Mouse (Mus musculus) stomach, postnatal 0 days (tissue): ENCODE measurements around the gene Dgcr8. TPM values are rescaled to one million over a fixed set of nuclear protein-coding genes. Genes with fewer than 3 reads are reported as not detected.

Experiments
- ATAC-seq: fragments of 200-750 bp; cut with Nextera tagmentation; 2 replicates; pipeline ENCODE4 v1.8.0; 2017; ENCODE audit not compliant: low FRiP score, low TSS enrichment
- DNase-seq: peaks from one replicate; pipeline ENCODE4 v3.0.0-alpha.2; 2016; ENCODE audit warnings: low spot score
- H3K27ac ChIP-seq: fragments of 300-500 bp; sonication (generic); replicated peaks from 2 replicates; pipeline ENCODE4 v1.5.1; 2014; ENCODE audit warnings: mild to moderate bottlenecking, control low read depth
- H3K27me3 ChIP-seq: fragments of 300-500 bp; sonication (generic); 2 replicates; pipeline ENCODE4 v1.6.1; 2014; ENCODE audit warnings: low read length; ENCODE audit not compliant: control insufficient read depth, insufficient read depth
- H3K36me3 ChIP-seq: fragments of 300-500 bp; sonication (generic); 2 replicates; pipeline ENCODE4 v1.6.1; 2014; ENCODE audit warnings: low read length, mixed read lengths; ENCODE audit not compliant: control insufficient read depth, insufficient read depth
- H3K4me1 ChIP-seq: fragments of 300-500 bp; sonication (generic); replicated peaks from 2 replicates; pipeline ENCODE4 v1.6.1; 2014; ENCODE audit warnings: antibody characterized with exemption; ENCODE audit not compliant: control insufficient read depth, insufficient read depth
- H3K4me2 ChIP-seq: fragments of 300-500 bp; sonication (generic); replicated peaks from 2 replicates; pipeline ENCODE4 v1.6.1; 2014; ENCODE audit warnings: low read depth, mild to moderate bottlenecking, control low read depth, moderate library complexity
- H3K4me3 ChIP-seq: fragments of 300-500 bp; sonication (generic); 2 replicates; pipeline ENCODE4 v1.5.1; 2014; ENCODE audit warnings: low read depth, low read length, control low read depth
- H3K9ac ChIP-seq: fragments of 300-500 bp; sonication (generic); 2 replicates; pipeline ENCODE4 v1.6.1; 2014; ENCODE audit warnings: mild to moderate bottlenecking, low read length, control low read depth, mixed read lengths
- H3K9me3 ChIP-seq: fragments of 300-500 bp; sonication (generic); 2 replicates; pipeline ENCODE4 v1.6.1; 2016; ENCODE audit warnings: low read length; ENCODE audit not compliant: control insufficient read depth
- CTCF ChIP-seq: IDR thresholded peaks from 2 replicates; pipeline ENCODE4 v1.5.1; 2016; ENCODE audit warnings: antibody characterized with exemption, low read depth, mild to moderate bottlenecking, moderate library complexity
- EP300 ChIP-seq: optimal IDR thresholded peaks from 2 replicates; pipeline ENCODE3; 2016; ENCODE audit warnings: antibody characterized with exemption
- WGBS: fragments of 180-500 bp; shearing (Covaris S2); extraction: QIAGEN DNeasy Blood & Tissue Kit; methylation state at CpG from one replicate; pipeline ENCODE4 v1.1.7; 2014; 5-methylcytosine and 5-hydroxymethylcytosine counted together
- polyA plus RNA-seq: library from polyadenylated mRNA; unstranded; fragments of >200 nt; fragmentation: Nextera tagmentation; extraction: Ambion mirVana; gene quantifications from 2 replicates; pipeline ENCODE4 v1.2.1, GENCODE M21; 2015

Dgcr8 gene
- polyA plus RNA-seq: 8.1 and 8.4 TPM in 2 replicates

- H3K4me2 ChIP-seq: peak within 1 kb of the TSS; percentile 77
- no peaks in the 10 kb centered on the region for H3K27me3 ChIP-seq
- H3K27ac ChIP-seq: peak within 1 kb of the TSS; percentile 94
- H3K4me3 ChIP-seq: peak within 1 kb of the TSS; percentile 85
- ATAC-seq (peak; percentile 100), DNase-seq (peak; percentile 98)
- no peaks in the 10 kb centered on the region for H3K9me3 ChIP-seq
- peaks cover 6% of the 10 kb centered on the region for H3K4me1 ChIP-seq
- 1% methylated on average over 64 of the region's 71 CpGs for WGBS
- H3K9ac ChIP-seq: peak within 1 kb of the TSS; percentile 92
- TF ChIP-seq EP300: no peak
- TF ChIP-seq CTCF: no peak
- H3K36me3 ChIP-seq: peaks cover 3% of the 10 kb centered on the region
These were observed at the start of gene Dgcr8 for GRCm38 (mm10) chr16:18289067-18289588. Gene Dgcr8 (minus strand): TSS chr16:18289246.

- Histone ChIP-seq H3K36me3 (no peaks in the 10 kb centered on the region), H3K4me3 (no peak overlapping the region), H3K27me3 (no peaks in the 10 kb centered on the region), H3K4me2 (no peak overlapping the region), H3K27ac (no peak overlapping the region), H3K9me3 (no peaks in the 10 kb centered on the region), H3K4me1 (no peaks in the 10 kb centered on the region), H3K9ac (no peak overlapping the region)
- DNase-seq (no peak), ATAC-seq (no peak)
- TF ChIP-seq CTCF: no peak
- TF ChIP-seq EP300: no peak
- 89% methylated on average over 4 of the region's 4 CpGs for WGBS
These were observed 48.2 kb upstream of the Dgcr8 start for GRCm38 (mm10) chr16:18337261-18337660.

DNA sequence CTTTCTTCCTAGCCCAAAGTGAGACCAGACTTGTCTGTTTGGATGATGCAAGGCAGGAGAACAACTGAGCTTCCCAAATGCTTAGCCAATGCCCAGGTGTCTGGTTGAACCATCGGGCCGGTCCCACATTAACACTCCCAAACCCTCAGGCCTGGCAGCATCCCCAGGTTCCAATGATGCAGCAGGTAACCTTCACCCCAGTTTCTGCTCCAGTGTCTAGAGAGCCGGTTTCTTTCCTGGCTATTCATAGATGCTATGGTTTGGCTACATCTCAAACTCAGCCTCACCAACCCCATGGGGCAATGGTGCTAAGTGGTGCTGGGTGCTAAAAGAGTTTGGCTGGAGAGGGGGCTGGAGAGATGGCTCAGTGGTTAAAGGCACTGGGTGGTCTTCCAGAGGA lies 46.9 kb upstream of the Dgcr8 start:
- Histone ChIP-seq H3K27me3 (no peaks in the 10 kb centered on the region), H3K36me3 (no peaks in the 10 kb centered on the region), H3K4me3 (no peak overlapping the region), H3K9me3 (no peaks in the 10 kb centered on the region), H3K27ac (no peak overlapping the region), H3K9ac (no peak overlapping the region), H3K4me1 (no peaks in the 10 kb centered on the region), H3K4me2 (no peak overlapping the region)
- WGBS: 93% methylated on average over 3 of the region's 3 CpGs
- TF ChIP-seq EP300: no peak
- TF ChIP-seq CTCF: no peak
- ATAC-seq: no peak
- no peak for DNase-seq

DNA sequence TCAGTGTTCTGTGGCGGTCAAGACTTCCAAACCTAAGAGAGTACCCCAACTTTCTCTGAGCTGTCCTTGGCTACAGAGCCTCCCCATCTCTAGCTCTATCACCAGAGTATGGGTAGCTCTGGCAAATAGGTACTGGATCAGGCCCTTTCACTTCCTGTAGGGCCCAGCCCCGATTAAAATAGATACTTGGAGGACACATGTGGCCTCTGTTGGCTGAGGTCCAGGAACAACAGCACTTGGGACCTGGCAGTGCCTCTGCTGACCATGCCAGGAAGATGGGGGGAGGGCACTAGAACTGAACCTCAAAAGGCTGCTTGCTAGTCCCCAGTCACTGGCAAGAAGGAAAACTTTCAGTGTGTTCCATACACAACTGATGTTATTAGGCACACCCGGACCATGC lies 44.9 kb upstream of the Dgcr8 start:
- Histone ChIP-seq H3K9ac (no peak overlapping the region), H3K36me3 (no peaks in the 10 kb centered on the region), H3K27ac (no peak overlapping the region), H3K4me2 (no peak overlapping the region), H3K9me3 (no peaks in the 10 kb centered on the region), H3K4me1 (no peaks in the 10 kb centered on the region), H3K27me3 (no peaks in the 10 kb centered on the region), H3K4me3 (no peak overlapping the region)
- DNase-seq (no peak), ATAC-seq (no peak)
- TF ChIP-seq EP300: no peak
- TF ChIP-seq CTCF: no peak
- 83% methylated on average over 3 of the region's 3 CpGs for WGBS

DNA sequence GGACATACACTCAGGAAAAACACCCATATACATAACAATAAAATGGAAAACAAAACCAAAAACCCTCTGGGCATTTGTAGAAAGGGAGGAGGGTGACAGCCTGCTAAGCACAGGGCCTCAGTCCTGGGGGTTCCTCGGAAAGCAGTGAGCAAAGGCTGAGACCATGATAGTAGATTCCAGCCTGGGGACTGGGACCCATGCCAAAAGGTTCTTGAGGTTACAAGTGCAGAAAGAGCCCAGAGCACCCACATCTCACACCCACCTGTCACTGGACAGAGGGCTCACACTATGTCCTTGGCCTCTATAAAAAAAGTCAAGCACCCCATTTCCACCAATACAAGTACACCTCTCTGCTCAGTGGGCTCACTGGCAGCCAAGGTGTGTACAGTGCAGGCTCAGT lies 39.5 kb upstream of the Dgcr8 start:
- 81% methylated on average over 1 of the region's 1 CpGs for WGBS
- no peak for DNase-seq
- ATAC-seq: no peak
- Histone ChIP-seq H3K9ac (no peak overlapping the region), H3K4me2 (no peak overlapping the region), H3K36me3 (no peaks in the 10 kb centered on the region), H3K4me1 (no peaks in the 10 kb centered on the region), H3K27me3 (no peaks in the 10 kb centered on the region), H3K27ac (no peak overlapping the region), H3K9me3 (no peaks in the 10 kb centered on the region), H3K4me3 (no peak overlapping the region)
- TF ChIP-seq CTCF (no peak), EP300 (no peak)

DNA sequence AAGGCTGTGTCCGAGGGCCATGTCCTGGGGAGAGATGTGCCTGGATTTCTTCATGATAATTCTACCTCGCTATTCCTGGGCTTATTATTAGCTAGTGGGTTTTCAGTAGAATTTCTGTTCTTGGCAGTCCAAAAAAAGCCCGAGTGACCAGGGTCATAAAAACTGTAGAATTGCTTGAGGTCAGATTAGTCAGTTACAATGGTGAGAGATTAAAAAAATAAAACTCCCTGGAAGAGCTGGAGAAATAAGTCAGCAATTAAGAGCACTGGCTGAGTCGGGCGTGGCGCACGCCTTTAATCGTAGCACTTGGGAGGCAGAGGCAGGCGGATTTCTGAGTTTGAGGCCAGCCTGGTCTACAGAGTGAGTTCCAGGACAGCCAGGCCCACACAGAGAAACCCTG lies 38.9 kb upstream of the Dgcr8 start:
- Histone ChIP-seq H3K27me3 (no peaks in the 10 kb centered on the region), H3K9me3 (no peaks in the 10 kb centered on the region), H3K27ac (no peak overlapping the region), H3K4me2 (no peak overlapping the region), H3K4me1 (no peaks in the 10 kb centered on the region), H3K4me3 (no peak overlapping the region), H3K9ac (no peak overlapping the region), H3K36me3 (no peaks in the 10 kb centered on the region)
- ATAC-seq (no peak), DNase-seq (no peak)
- WGBS: 94% methylated on average over 9 of the region's 9 CpGs
- TF ChIP-seq CTCF (no peak), EP300 (no peak)
